Mouse (Mus musculus) erythroblast, embryonic 14.5 days (primary cell): ENCODE results near the gene Lmo1.

Experiments used
- GATA1 ChIP-seq: IDR thresholded peaks from 2 replicates; pipeline ENCODE4 v1.6.1; 2012; ENCODE audit warnings: low read length, inconsistent platforms, mixed read lengths
- TAL1 ChIP-seq: IDR thresholded peaks from 3 replicates; pipeline ENCODE4 v1.6.1; 2012; ENCODE audit warnings: low read length, inconsistent platforms, mixed read lengths

DNA sequence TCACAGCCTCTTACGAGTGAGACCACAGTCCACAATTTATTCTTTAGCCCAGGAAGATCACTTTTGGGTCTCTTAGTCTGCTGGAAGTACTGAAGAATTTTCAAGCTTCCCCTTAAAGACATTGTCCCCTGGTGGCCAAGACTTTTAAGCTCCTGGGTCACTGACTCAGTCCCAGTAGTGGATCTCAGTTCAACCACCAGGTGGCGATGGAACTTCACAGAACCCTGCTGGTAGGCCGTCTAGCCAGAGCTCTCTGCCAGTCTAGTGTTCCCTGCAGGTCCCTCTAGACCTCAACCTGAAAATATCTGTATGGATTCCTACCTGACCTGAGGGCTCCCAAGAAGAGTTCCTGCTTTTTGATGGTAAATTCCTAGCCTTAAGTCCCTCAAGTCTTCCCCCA lies 35.6 kb downstream of the Lmo1 start:
- TF ChIP-seq TAL1 (no peak), GATA1 (no peak)
